Comparison of ENCODE assay signal across 17 mouse cellular contexts in genomic region chr3:24391311-24391710, GRCm38 (mm10).
"Had no signal": no experiment of that assay in that cellular context is flagged by ENCODE, and none has a peak within 500 bp of the region (broad histone marks: within the 10 kb centered on the region; RNA-seq: fewer than 3 reads in every experiment).

No protein-coding gene starts in this region.

- DNase-seq: lung, adult 18-20 months; lung, embryonic 14.5 days; lung, postnatal 10 days; lung, postnatal 4 days; midbrain, embryonic 14.5 days; right cerebral cortex, postnatal 25 days; right cerebral cortex, postnatal 4 days; spleen, adult 18-20 months; thymus, adult 18-20 months; thymus, postnatal 14 days; thymus, postnatal 36 days had no signal

- H3K4me3 ChIP-seq: liver, embryonic 12.5 days; midbrain, embryonic 10.5 days; midbrain, embryonic 12.5 days; myocyte had no signal

- H3K27ac ChIP-seq: liver, embryonic 12.5 days; liver, embryonic 14.5 days; midbrain, embryonic 10.5 days; midbrain, embryonic 12.5 days had no signal

- ATAC-seq: liver, embryonic 12.5 days; midbrain, embryonic 16.5 days had no signal

- H3K27me3 ChIP-seq: liver, embryonic 12.5 days; midbrain, embryonic 12.5 days had no signal

- H3K9ac ChIP-seq: liver, embryonic 12.5 days; liver, embryonic 14.5 days; lung, embryonic 14.5 days; midbrain, embryonic 12.5 days had no signal

- H3K4me1 ChIP-seq: liver, embryonic 12.5 days; midbrain, embryonic 10.5 days; midbrain, embryonic 12.5 days had no signal

- H3K4me2 ChIP-seq: liver, embryonic 12.5 days; lung, embryonic 14.5 days; midbrain, embryonic 12.5 days had no signal

- H3K36me3 ChIP-seq: liver, embryonic 12.5 days; midbrain, embryonic 10.5 days; midbrain, embryonic 12.5 days had no signal

- H3K9me3 ChIP-seq: liver, embryonic 12.5 days; midbrain, embryonic 10.5 days; midbrain, embryonic 12.5 days had no signal
